Mouse (Mus musculus) cerebellum, adult 9-10 months (tissue): ENCODE results near the gene Urb1.
"Not testable (repeated sequence)": the region's sequence is repeated elsewhere in the genome, so short reads cannot be mapped to it uniquely, and the experiment has no call there.

ENCODE experiments used
- DNase-seq: peaks from one replicate; pipeline ENCODE4 v3.0.0; 2022

Urb1 gene

DNA sequence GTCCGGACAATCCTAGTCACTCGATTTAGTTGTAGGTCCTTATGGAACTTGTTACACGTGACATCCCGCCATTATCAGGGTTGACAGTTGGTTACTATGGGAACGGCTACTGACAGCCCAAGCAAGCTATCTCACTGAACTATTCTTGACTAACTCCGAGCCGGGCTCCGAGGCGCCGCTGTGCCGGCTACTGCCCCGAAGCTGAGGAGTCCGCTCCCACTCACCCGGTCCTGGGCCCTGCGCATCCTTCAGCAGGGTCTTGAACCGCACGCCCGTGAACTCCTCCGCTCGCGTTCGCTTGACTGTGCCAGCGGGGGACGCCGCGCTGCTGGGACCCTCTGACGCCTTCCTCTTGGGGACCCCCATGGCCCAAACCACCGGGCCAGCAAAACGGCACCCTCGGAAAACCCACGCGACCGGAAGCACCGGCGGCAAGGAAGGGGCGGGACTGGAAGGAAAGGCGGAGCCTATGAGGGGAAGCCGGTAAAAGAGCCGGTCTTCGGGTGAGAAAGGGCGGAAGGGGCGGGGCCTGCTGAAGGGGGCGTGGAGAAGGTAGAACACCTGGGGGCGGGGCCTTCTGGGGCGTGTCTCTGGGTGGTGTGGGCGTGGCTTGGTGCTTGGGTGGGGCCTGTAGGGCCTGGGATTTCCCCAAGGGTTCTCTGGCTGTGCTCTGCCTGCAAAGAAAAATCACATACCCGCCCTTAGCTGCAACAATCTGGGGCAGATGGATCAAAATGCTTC, at the start of gene Urb1:
Gene Urb1 (minus strand): TSS at position 439 of the 741 bp plus-strand sequence.
- peak; percentile 99 for DNase-seq

DNA sequence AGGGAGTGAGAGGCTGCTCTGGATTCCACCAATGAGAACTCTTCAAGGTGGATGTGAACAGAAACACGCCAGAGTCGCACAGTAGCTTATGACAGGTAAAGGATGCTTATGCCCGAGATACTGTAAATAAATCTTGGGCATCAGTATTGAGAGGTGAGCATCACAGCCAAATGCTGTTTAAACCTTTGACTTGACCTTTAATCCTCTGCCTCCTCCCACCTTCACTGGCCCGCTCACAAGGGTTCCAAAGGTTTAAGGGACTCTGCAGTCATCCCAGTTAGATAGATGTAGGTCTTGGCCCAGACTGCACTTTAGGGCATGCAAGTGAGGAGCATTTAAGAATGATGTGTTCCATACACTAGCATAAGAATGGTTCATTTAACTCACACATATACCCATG, 48.0 kb upstream of the Urb1 start:
- no peak for DNase-seq

DNA sequence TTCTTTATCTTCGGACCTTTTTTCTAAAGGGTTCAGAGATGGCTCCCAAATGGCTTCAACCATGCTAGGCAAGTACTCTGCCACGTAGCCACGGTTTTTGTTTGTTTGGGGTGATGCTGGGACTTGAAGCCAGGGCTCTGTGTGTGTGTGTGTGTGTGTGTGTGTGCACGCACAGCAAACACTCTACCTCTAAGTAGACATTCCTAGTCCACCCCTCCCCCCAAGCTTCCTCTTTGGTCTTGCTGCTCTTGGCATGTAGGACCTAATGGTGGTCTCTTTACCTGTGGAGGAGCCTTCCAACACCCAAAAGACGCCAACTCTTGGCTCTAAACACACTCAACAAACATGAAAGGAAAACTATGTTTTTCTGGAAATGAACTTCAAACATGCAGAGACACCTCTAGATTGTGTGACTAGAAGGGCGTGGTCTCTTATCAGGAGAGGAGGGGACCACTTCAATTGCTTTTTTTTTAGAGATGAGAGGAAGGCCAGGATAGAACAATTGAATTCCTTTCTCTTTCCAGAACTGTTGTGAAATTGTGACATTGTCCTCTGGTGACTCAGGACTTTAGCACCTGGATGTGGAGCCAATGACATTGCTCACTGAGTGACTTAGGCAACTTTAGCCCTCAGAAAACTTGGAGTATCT, 46.5 kb upstream of the Urb1 start:
- DNase-seq: no peak

DNA sequence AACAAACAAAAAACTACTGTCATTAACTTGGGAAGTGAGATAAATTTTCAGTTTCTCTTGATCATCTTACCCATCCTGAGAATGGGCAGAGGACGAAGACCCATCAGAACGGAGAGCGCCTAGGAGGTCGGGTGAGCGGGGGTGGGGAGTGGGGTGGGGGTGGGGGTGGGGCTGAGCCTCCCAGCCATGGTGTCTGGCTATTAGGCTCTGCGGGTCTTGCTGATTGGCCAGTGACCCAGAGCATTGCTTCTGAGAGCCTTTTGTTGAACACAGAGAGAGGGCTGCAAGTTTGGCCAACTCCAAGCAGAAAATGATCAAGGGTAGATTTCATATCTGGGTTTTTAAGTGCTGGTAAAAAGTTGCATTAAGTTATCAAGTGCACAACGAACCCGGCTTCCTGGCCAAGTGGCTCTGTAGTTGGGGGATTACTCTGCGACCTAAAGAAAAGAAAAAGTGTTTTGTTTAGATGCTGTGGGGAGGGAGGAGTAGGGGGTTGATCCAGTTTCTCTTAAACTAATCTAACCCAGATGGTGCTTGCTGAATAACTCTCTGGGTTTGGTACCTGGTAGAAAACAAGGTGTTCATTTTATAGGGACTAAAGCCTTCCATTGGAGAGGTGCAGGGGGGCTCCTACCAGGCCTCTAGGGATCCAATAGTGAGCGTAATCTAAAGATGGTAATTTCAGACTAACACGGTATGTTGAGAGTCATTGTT, 41.6 kb upstream of the Urb1 start:
- DNase-seq: no peak

DNA sequence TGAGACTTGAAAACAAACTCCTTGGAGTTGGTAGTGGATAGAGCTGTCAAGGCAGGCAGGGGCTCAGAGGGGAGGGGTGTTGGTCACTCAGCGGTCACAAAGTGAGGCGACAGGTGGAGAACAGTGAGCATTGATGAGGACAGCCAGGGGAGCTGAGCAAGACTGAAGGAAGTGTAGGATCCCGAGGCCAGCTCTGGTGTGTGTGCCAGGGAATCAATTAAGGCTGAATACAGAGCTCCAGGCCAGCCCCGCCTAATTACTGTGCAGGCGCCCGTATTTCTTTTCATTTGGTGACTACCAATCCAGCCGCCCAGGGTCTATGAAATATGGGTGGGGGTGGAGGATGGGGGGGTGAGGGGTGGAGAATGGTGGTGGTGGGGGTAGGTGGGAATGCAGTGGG, 40.7 kb upstream of the Urb1 start:
- DNase-seq: no peak

DNA sequence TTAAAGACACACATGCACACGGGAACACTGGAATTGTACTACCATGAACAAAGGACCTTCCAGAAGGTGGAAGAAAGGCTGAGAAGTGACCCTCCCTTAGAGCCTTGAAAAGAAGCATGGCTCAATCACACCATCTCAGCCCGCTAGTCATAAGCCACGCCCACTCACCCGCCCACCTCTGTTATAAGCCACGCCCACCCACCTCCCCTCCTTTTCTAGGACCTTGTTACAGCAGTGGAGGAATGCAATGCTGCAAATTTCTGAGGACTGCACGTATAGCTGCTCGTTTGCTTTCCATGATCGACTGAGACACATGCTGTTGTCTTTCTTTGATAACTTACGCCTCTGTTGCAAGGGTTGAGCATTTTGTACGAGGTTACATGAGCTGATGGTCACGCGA, 39.0 kb upstream of the Urb1 start:
- no peak for DNase-seq

DNA sequence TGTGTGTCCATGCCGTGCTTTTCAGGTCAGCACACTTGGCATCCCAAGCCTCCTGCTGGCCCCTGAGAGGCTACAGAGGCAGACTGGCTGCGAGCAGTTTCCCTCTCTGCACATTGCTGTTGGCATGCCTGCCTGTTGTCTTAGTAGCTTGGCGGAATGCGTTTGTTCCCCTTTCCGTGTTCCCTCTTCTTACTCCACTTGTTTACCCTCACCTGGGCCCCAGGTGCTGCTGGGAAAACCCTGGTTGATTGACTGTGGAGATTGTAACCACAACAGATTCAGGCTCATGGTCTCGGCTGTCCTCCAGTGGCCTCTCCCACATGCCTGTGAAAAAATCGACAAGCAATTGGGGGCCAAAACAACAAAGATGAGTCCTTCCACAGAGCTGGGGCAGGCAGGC, 38.5 kb upstream of the Urb1 start:
- DNase-seq: no peak

DNA sequence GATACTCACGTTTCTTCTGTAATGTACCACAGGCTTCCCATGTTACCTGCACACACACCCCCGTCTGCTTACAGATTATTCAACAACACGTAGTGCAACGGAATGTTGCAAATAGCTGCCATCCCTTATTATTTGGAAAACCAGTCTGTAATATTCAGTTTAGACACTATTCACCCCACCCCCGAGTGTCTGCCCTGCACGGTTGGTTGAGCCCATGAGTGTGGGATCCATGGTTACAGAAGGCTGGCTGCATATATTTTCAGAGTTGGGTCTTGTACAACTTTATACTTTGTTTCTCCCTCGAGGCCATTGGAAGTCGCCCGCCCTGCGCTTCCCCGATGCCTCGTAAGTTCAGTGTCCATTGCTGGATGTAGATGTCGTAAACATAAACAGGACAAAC, 35.4 kb upstream of the Urb1 start:
- no peak for DNase-seq

DNA sequence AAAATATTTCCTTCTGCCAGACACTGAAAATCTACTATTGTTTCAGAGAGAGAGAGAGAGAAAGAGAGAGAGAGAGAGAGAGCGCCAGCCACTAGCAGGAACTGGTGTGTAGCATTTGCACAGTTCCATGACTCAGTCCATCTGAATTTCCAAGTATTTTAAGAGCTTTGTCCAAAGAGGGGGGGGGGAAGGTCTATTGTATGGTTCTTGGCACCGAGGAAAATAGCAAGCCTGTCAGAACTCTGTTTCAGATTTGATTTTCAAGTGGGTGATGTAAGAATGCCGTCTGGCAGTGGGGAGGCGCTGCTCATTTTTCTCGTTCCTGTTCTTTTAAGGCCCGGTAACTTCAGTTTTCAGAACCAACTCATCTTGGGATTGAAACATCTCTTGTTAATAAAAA, 34.8 kb upstream of the Urb1 start:
- no peak for DNase-seq

DNA sequence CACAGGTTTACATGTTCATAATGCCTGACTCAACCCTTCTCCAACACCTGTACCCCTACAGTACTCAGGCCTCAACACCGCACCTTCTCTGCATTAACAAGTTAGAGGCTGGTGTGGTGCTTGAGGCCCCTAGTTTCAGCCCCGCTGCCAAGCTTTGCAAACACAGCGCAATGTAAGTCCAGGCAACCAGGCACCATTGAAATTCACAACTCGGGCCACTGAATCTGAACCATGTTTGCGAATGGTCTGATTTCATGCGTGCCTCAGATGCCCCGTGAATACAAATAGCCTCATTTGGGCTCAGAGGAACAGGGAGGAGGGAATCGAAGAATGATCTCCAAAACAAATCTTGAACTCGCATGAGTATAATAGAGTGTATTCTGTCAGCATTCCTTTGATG, 32.0 kb upstream of the Urb1 start:
- DNase-seq: no peak

DNA sequence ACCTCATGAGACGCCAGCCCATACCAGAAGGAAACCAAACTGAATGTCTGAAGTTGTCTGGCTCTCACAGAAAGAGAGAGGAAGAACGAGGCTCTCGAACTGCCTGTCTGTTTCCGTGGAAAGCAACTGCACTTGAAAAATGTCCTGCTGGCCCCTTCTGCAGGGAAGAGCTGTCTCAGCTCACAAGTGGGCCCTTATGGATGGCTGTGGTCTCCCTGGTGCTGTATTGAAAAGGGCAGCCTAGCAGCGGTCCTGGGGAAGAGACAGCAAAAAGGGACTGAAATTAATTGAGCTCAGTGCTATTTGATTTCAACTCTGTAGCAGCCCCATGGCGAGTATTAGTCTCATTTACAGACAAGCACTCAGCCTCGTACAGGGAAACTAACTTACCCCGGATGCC, 27.2 kb upstream of the Urb1 start:
- DNase-seq: no peak

DNA sequence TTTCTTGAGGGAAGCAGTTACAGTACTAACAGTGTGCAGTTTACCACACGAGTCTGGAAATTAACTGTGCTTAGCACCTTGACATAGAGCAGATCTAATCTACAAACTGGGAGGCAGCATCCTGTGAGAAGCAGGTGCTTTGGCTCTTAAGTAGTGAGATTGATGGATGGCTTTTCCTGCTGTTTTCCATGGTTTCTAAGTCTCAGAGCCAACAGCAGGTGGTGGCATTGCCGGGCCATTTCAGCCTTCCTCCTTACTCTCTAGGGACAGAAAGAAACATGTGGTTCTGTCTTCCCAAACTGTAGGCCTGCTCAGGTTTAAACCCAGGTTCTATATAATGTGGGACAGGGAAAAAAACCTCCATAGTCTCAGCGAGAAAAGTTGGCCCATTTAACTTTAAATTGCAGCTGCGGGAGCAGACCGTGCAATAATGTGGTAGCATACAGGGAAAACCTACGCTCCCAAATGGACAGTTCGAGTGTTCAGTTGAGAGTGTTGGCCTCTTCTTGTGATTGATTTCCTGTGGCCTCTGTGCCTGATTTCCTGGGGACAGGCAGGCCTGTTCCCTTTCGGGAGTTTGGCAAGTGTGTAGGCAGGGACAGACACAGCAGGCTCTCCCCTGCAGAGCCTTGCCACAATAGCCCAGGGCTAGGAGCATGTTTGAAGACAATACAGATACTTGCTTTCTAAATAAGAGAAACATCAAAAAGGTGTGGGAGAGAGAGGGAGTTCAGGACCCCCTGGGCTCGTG, 23.0 kb upstream of the Urb1 start:
- peak; percentile 17 for DNase-seq

DNA sequence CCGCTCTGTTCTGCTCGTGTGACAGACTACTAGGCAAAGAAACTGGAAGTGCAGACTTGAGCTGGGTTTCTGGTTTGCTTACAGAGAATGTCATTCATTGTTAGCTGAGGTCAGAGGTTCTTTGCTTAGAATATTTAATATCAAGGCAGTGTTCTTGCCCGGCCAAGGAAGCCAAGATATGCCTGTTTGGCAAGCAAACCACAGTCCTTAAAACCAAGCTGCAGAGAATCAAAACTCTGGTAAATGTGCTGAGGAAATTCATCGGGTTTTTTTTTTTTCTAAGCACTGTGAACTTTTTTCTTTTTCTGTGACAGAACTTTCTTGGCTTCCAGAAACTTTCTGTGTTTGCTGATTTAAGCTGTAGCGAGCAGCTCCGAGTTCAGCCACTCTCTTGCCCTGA, 22.3 kb upstream of the Urb1 start:
- peak; percentile 19 for DNase-seq

DNA sequence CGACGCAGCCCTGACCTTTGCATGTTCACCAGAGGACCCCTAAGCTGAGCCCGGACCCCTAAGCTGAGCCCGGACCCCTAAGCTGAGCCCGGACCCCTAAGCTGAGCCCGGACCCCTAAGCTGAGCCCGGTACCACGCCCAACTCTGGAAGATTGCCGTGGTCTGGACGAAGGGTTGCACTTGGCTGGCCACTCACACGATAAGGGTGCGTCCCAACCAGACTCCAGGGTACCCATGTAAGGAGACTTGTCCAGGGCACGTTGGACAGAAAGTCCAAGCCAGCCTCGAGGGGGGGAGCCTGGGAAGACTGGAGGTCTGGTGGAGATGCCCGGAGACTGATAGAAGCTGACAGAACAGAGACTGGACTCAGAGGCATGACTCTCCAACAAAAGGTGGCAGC, 21.5 kb upstream of the Urb1 start:
- peak; percentile 51 for DNase-seq

DNA sequence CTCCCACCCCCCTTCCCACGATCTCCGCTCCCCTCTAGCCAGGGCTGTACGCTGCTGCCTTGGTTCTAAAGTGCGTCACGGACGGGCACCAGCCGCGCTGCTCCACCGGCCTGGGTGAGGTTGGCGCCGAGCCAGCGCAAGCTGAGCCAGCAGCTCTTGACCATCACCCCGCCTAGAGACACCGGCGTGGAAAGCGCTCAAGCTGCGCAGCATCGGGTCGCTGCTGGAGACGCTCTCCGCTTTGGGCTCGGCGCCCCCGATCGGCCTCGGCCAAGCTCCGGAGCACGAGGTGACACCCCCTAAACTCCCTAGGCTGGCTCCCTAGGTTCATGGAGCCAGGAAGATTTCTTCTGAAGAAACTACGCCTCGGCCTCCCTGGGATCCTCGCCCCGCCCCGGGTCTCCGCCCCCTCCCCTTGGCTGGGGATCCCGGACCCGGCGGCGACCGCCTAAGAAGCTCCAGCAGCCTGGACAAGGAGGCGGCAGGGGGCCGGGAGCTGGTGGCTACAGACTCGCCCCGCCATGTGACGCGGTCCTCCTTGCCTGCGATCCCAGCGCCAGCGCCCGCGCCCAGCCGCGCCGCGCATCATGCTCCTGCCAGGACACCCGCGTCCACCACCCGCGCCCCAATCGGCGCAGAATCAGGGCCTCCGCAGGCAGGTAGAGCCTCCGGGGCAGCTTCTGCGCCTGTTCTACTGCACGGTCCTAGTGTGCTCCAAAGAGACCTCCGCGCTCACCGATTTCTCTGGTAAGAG, 20.6 kb upstream of the Urb1 start:
- peak; percentile 86 for DNase-seq

DNA sequence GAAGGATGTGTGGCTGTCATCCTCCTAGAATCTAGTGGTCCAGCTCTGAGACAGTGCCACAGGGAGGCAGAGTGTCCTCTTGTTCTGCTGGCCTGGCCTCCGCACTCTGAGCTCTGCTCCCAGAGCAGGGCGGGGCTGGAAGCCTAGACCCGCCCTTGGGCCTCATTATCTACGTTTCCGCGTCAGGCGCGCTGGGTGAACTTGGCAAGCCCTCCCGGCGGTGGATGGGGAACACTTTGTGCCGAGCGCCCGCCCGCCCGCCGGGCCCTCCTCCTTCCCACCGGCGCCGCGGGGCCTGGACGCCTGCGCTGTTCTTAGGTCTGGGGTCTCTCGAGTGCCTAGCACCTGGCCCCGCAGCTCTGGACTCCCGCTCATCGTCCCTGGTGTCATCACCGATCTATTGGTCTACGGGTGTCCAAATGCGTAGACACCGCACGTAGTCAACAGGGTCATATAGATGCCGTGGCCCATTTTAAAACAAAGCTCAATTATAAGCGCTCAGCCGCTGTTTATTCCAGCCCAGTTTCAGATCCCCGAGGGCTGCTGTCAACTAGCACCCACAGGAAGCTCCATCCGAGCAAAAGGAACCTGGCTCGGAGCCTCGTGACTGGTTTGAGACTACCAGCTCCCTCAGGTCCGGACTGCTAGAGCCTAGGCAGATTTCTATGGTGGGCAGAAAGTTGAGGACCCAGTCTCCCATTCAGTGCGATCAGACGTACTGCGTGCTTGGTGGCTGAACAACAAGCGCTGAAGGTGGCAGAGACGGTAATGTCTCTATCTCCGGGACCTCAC, 19.9 kb upstream of the Urb1 start:
- peak; percentile 92 for DNase-seq

DNA sequence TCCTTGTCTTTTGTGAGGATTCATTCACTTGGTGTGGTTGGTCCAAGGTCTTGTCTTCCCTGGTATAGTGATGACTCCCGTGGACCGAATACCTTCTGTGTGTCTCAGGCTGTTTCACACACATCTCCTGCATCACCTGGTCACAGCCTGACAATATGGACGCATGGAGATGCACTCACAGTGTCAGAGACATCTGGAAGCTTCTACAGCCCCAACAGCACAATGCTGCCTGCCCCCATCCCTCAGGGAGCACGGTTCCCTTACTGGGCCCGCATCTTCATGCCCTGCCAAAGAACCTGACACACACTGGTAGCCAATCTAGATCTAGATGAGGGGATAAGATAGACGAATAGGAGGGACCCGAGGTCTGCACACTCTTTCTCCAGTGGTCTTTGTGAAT, 18.9 kb upstream of the Urb1 start:
- peak; percentile 51 for DNase-seq

DNA sequence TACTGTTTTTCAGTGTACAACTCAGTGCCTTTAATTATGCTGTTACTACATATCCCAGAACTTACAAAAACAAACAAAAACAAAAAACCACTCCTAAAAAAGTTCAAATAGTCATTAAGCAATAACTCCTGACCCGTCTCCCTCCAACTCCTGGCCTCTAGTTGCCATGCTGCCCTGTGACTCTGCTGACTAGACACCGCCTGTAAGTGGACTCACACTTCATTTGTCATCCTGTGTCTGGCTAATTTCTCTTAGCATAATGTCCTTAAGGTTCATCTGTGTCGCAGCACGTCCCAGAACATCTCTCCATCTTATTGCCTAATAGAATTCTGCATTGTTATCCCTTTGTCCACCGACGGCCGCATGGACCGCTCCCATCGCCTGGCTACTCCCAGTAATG, 17.3 kb upstream of the Urb1 start:
- no peak for DNase-seq

DNA sequence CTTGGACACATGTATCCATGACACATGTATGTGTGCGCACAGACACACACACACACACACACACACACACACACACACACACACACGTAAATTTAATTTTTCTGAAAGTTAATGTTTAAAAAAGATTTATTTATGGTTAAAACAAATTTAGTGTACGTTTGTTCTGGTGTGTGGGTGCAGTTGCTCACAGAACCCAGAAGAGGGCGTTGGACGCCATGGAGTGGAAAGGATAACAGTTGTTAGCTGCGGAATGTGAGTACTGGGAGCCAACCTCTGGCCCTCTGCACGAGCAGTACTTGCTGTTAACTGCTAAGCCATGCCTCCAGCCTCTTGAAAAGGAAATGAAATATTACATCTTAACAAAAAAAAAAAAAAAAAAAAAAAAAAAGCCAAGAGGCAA, 16.2 kb upstream of the Urb1 start, which contains the start of gene Eva1c:
Gene Eva1c (plus strand): TSS at position 263 of the 400 bp plus-strand sequence.
- DNase-seq: no peak

DNA sequence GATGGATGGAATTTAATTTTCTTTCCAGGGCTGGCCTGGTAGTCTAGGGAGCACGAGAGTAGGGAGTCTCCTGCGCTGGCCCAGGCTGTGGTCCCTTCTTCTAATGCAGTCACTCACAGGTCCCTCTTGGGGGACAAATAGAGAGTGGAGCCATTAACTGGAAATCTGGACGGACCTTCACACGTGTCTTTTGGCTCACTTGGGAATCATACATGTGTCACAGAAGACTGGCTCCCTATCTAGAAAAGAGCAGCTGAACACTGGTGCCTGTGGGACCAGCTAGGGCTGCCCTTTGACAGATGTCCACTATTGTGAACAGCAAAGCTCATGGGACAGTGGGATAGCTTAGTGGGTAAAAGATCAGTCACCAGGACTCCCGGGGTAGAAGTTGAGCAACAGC, 15.8 kb upstream of the Urb1 start:
- DNase-seq: no peak

DNA sequence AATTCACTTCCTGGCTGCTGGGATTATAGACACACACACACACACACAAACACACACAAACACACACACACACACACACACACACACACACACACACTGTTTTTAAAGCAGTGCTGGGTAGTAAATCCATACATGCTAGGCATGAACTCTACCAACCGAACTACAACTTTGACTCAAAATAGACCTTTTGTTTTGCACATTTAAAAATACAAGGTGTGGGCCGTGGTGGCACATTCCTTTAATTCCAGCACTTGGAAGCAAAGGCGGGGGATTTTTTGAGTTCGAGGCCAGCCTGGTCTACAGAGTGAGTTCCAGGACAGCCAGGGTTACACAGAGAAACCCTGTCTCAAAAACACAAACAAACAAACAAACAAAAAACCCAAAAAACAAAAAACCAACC, 13.8 kb upstream of the Urb1 start:
- DNase-seq: not testable (repeated sequence)

DNA sequence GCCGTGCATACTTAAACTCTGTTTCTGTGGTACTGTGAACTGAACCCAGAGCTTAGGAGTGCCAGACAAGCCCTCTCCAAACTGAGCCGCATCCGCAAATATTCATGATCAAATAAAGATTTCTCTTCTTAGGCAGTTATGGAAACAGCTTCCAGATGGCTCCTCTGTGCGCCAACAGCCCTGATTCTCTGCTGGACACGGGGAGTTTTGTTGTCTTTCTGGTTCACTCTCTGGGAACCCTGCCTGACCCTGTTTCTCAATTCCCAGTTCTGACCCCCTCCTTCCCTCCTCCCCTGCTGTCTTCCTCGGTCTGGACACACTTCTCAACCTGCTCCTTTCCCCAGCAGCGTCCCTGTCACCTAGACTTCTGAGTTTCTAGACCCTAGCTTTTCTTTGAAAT, 12.8 kb upstream of the Urb1 start:
- DNase-seq: peak; percentile 21
